Mouse (Mus musculus) hindbrain, embryonic 14.5 days (tissue): ENCODE measurements around the gene Sys1. TPM values are rescaled to one million over a fixed set of nuclear protein-coding genes. Genes with fewer than 3 reads are reported as not detected.

ENCODE experiments used
- ATAC-seq: fragments of 200-750 bp; cut with Nextera tagmentation; 2 replicates; pipeline ENCODE4 v1.8.0; 2017; ENCODE audit warnings: moderate number of reproducible peaks, mild to moderate bottlenecking, moderate TSS enrichment, moderate library complexity; ENCODE audit not compliant: low FRiP score
- DNase-seq: peaks from one replicate; pipeline ENCODE4 v3.0.0-alpha.2; 2015; ENCODE audit warnings: low spot score
- H3K27ac ChIP-seq: fragments of 300-500 bp; sonication (generic); 2 replicates; pipeline ENCODE4 v1.5.1; 2014; ENCODE audit warnings: mild to moderate bottlenecking, moderate library complexity
- H3K27me3 ChIP-seq: fragments of 300-500 bp; sonication (generic); 2 replicates; pipeline ENCODE4 v1.6.1; 2014; ENCODE audit warnings: mild to moderate bottlenecking, low read length, mixed read lengths; ENCODE audit not compliant: control insufficient read depth, insufficient read depth
- H3K36me3 ChIP-seq: fragments of 300-500 bp; sonication (generic); replicated peaks from 2 replicates; pipeline ENCODE4 v1.6.1; 2014; ENCODE audit not compliant: control insufficient read depth, insufficient read depth
- H3K4me1 ChIP-seq: fragments of 300-500 bp; sonication (generic); replicated peaks from 2 replicates; pipeline ENCODE4 v1.6.1; 2014; ENCODE audit warnings: antibody characterized with exemption, low read length, mixed read lengths; ENCODE audit not compliant: control insufficient read depth, insufficient read depth
- H3K4me2 ChIP-seq: fragments of 300-500 bp; sonication (generic); replicated peaks from 2 replicates; pipeline ENCODE4 v1.6.1; 2014; ENCODE audit warnings: mild to moderate bottlenecking, moderate library complexity
- H3K4me3 ChIP-seq: fragments of 300-500 bp; sonication (generic); replicated peaks from 2 replicates; pipeline ENCODE4 v1.5.1; 2014; ENCODE audit warnings: mild to moderate bottlenecking, low read length
- H3K9ac ChIP-seq: fragments of 300-500 bp; sonication (generic); 2 replicates; pipeline ENCODE4 v1.6.1; 2014
- H3K9me3 ChIP-seq: fragments of 300-500 bp; sonication (generic); 2 replicates; pipeline ENCODE4 v1.6.1; 2016; ENCODE audit warnings: low read length; ENCODE audit not compliant: control insufficient read depth
- WGBS: fragments of 180-500 bp; shearing (Covaris S2); extraction: QIAGEN DNeasy Blood & Tissue Kit; methylation state at CpG from one replicate; pipeline ENCODE4 v1.1.7; 2014; 5-methylcytosine and 5-hydroxymethylcytosine counted together
- polyA plus RNA-seq: library from polyadenylated mRNA; unstranded; fragments of >200 nt; fragmentation: Nextera tagmentation; extraction: Ambion mirVana; gene quantifications from 2 replicates; pipeline ENCODE4 v1.2.1, GENCODE M21; 2014

Gene Sys1
- polyA plus RNA-seq, 1 experiment from 2014 or later: 92.6 TPM

DNA sequence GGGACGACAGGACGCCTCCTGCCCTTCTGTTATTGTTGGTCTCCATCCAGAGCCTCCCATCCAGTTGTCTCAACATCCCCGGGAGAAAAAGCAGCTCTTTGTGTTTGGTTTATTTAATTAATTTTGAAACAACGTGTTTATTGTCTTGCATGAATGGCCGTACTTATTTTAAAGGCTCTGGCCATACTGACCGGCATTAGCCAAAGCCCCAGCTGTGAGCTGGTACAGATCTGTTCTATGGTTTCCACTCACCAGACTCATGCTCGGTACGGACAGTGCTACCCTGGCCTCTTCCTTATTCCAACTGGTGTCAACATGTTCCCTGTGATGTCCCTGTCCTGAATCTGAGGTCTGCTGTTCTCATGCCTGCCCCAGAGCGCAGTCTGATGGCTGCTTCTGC lies 59.1 kb downstream of the Sys1 start:
- Histone ChIP-seq H3K27ac (no peak overlapping the region), H3K4me1 (no peaks in the 10 kb centered on the region), H3K36me3 (no peaks in the 10 kb centered on the region), H3K4me2 (no peak overlapping the region), H3K9me3 (no peaks in the 10 kb centered on the region), H3K4me3 (no peak overlapping the region), H3K9ac (no peak overlapping the region), H3K27me3 (no peaks in the 10 kb centered on the region)
- WGBS: 73% methylated on average over 9 of the region's 9 CpGs
- ATAC-seq: no peak
- DNase-seq: no peak

DNA sequence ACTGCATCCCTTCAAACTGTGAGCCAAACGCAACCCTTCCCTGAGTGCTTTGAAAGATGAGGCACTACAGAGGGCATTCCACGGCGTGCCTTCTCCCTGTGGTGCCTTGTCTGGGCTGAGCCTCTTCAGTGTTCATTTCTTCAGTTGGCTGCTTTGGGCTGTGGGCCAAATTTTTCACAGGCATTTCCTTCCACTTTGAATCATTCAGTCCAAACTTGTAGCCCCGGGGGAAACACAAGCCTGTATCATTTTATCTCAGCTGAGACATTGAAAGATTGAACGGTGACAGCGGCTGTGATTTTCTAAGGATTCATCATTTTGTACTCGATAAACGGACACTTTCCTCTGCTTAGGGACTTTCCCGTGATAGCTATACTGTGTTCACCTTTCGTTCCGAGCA lies 59.8 kb downstream of the Sys1 start:
- ATAC-seq: no peak

DNA sequence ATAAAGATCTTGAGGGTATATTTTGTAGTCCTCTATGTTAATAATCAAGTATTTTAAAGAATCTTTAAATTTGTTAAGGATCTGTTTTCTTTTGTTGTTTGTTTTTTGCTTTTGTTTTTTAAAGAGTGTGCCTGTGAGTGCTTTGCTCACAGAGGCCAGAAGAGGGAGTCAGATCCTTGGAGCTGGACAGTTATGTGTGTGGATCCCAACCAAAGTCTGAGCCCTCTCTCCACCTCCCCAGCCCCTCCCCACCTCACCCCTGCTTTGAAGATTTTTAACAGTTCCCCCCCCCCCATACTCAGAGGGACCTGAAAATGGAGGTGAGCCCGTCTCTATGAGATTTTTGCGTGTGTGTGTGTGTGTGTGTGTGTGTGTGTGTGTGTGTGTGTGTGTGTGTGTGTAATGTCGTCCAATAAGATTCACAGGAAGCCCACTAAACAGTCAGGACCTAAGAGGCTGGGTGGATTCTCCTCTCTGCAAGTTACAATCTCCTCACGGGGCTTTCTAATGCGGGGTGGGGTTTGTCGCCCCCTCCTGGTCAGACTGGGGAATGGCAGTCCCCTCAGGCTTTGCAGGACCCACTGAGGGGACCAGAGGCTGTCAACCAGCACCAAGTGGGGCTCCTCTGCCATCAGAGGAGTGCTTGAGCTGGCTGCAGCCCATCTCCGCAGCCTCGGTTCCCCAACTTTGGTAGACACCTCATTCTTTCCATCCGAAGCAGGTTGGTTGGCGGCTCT lies 60.9 kb downstream of the Sys1 start:
- no peak overlapping the region for H3K4me2 ChIP-seq
- DNase-seq (peak; percentile 40), ATAC-seq (no peak)
- H3K36me3 ChIP-seq: no peaks in the 10 kb centered on the region
- H3K4me1 ChIP-seq: no peaks in the 10 kb centered on the region; the same call in 1 of the 2 replicates
- H3K9ac ChIP-seq: no peak overlapping the region
- H3K9me3 ChIP-seq: no peaks in the 10 kb centered on the region
- H3K27me3 ChIP-seq: no peaks in the 10 kb centered on the region
- WGBS: 35% methylated on average over 10 of the region's 10 CpGs
- no peak overlapping the region for H3K27ac ChIP-seq
- H3K4me3 ChIP-seq: no peak overlapping the region

More for the DNA sequence above, 59.8 kb downstream of the Sys1 start:
- DNase-seq: no peak
- Histone ChIP-seq H3K27me3 (no peaks in the 10 kb centered on the region), H3K4me3 (no peak overlapping the region), H3K4me2 (no peak overlapping the region), H3K36me3 (no peaks in the 10 kb centered on the region), H3K27ac (no peak overlapping the region), H3K9me3 (no peaks in the 10 kb centered on the region), H3K4me1 (no peaks in the 10 kb centered on the region; the same call in 1 of the 2 replicates), H3K9ac (no peak overlapping the region)
- 88% methylated on average over 11 of the region's 11 CpGs for WGBS

DNA sequence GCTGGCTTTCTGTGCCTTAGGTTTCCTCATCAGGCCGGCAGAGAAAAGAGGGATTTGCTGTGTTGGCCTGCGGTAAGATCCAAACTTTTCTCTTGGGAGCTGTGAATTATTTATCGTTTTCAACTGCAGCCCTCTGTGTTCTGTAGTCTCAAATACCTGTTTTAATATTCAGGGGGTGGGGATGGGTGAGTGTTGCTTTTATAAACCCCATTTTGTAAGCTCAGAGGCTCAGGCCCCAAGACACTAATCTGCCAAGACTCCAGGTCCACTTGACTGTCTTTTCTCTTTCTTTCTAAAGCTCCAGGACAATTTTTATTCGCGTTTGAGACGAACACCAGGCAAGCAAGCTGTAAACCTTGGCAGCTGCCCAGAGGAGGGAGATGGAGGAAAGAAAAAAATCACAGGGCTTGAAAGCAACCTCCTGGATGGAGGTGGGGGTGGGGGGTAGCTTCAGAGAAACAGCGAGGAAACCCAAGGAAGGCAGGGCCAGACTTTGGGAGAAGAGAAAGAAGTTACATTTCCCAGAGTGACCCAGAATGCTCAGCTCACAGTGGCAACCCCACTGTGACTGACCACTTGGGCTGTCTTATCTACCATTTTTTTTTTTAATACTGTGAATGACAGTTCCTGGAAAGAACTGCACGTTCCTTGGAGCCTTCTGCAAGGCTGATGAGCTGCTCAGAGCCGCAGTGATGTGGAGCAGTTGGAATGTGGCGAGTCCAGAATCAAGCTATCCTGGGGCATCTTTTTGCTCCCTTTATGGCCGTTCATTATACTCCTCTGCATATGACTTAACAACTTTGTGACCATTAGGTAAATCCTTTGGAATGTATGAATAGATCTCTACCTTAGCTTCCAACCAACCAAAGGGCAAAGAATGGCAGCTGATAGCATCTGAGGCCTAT lies 61.8 kb downstream of the Sys1 start:
- no peak overlapping the region for H3K9ac ChIP-seq
- DNase-seq (no peak), ATAC-seq (no peak)
- no peak overlapping the region for H3K27ac ChIP-seq
- H3K36me3 ChIP-seq: no peaks in the 10 kb centered on the region
- 56% methylated on average over 11 of the region's 11 CpGs for WGBS
- H3K4me2 ChIP-seq: no peak overlapping the region
- H3K27me3 ChIP-seq: no peaks in the 10 kb centered on the region
- no peaks in the 10 kb centered on the region for H3K9me3 ChIP-seq
- H3K4me3 ChIP-seq: no peak overlapping the region
- H3K4me1 ChIP-seq: no peaks in the 10 kb centered on the region; the same call in 1 of the 2 replicates

DNA sequence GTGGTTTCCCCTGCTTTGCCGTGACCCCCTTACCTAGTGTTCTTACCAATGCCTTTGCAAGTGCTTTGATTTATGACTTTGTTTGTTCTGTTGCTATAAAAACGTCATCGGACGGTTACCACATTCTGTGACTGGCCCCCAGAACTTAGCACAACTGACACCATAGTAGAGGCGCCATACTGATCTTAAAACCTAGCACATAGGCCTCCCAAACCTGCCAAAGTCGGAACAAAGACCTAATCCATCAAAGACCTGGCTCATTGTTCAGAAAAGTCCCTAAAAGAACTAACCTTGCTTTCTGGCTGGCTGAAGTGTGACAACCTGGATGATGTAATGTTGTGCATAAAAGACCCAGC lies 62.4 kb downstream of the Sys1 start:
- Histone ChIP-seq H3K27ac (no peak overlapping the region), H3K4me3 (no peak overlapping the region), H3K4me1 (no peaks in the 10 kb centered on the region; the same call in 1 of the 2 replicates), H3K9ac (no peak overlapping the region), H3K4me2 (no peak overlapping the region), H3K36me3 (no peaks in the 10 kb centered on the region), H3K9me3 (no peaks in the 10 kb centered on the region), H3K27me3 (no peaks in the 10 kb centered on the region)
- DNase-seq (no peak), ATAC-seq (no peak)
- 79% methylated on average over 6 of the region's 6 CpGs for WGBS

DNA sequence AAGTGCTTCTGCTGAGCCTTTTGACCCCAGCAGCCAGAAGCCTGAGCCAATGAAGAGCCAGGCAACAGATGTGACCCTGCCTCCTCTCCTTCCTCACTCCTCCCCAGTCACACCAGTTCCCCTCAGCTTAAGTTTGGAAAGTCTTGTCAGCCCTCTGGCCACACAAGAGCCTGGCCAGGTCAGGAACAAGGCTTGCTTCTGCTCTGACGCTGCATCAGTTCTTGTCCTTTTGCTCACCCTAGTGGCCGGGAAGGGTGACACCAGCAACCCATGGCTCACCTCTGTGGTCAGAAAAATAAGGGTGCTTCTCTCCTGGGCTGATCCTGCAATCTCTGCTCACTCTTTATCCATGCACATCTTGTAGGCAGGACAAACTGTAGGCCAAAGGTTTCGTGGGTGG lies 64.0 kb downstream of the Sys1 start:
- Histone ChIP-seq H3K4me3 (no peak overlapping the region), H3K9me3 (no peaks in the 10 kb centered on the region), H3K4me1 (no peaks in the 10 kb centered on the region; the same call in 1 of the 2 replicates), H3K36me3 (no peaks in the 10 kb centered on the region), H3K4me2 (no peak overlapping the region), H3K9ac (no peak overlapping the region), H3K27me3 (no peaks in the 10 kb centered on the region), H3K27ac (no peak overlapping the region)
- WGBS: 8% methylated on average over 3 of the region's 3 CpGs
- DNase-seq (no peak), ATAC-seq (no peak)

DNA sequence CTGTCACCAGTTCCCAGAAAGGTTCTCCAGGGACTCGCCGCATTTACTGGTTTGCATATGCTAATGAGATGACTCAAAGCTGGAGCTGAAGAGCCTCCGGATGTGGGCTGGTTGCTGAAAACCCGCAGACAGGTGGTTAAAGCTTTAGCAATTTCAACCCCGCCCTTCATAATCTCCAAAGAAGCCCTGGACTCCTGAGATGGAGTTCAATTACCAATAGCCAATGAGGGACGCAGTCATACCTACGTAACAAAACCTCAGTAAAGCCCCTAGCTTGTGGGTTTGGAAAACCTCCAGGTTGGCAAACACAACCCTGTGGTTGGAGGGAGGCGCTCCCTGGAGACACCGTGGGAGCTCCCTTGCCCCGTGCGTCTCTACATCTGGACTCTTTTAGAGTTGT lies 65.1 kb downstream of the Sys1 start:
- Histone ChIP-seq H3K9me3 (no peaks in the 10 kb centered on the region), H3K4me2 (0 out of 2 replicates have a peak overlapping the region, but pooled peaks have one; percentile 7), H3K36me3 (no peaks in the 10 kb centered on the region), H3K27me3 (no peaks in the 10 kb centered on the region), H3K4me1 (no peaks in the 10 kb centered on the region; the same call in 1 of the 2 replicates), H3K4me3 (no peak overlapping the region), H3K9ac (no peak overlapping the region), H3K27ac (no peak overlapping the region)
- DNase-seq (no peak), ATAC-seq (no peak)
- 14% methylated on average over 11 of the region's 11 CpGs for WGBS

DNA sequence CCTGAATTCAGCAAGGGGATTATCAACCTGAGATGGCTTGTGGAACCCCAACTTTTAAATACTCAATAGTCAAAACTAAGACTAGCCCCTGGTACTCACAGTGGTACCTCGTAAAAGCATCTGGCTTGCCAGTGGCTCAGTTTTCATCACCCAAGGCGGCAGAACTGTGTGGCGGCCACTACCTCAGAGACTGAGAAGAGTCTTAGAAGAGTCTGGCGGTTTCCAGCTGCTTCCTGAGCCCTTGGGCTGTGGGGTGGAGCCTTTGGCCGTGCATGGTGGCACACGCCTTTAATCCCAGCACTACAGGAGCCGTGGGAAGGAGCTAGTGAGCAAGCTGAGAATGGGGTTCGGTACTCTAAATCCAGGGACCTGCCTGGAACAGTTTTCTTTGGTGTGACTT lies 65.5 kb downstream of the Sys1 start:
- no peaks in the 10 kb centered on the region; the same call in 1 of the 2 replicates for H3K4me1 ChIP-seq
- H3K4me2 ChIP-seq: no peak overlapping the region

DNA sequence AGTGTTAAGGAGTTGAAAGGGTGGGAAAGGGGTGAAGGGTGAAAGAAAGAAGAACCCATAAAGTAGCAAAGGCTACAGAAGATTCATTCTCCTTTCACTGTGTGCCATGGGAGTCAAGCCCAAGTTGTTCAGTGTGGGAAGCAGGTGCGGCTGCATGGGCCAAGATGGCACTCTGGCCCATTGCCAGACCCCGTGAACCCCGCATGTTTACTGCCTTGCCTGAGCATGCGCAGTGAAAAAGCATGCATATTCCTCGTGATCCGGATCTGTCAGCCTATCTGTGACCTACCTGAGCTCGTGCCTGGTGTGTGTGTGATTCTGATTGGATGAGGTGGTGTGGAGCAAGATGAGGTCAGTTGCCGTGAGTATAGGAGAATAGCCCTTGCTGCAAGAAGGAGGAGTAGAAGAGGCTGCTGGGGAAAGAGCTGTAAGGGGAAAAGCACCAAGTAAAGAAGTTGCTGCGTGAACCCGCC lies 66.6 kb downstream of the Sys1 start:
- Histone ChIP-seq H3K36me3 (no peaks in the 10 kb centered on the region), H3K9me3 (no peaks in the 10 kb centered on the region), H3K4me1 (no peaks in the 10 kb centered on the region; the same call in 1 of the 2 replicates), H3K27me3 (no peaks in the 10 kb centered on the region), H3K27ac (no peak overlapping the region), H3K9ac (no peak overlapping the region), H3K4me2 (no peak overlapping the region), H3K4me3 (no peak overlapping the region)
- DNase-seq: no peak
- no peak for ATAC-seq
- WGBS: 80% methylated on average over 10 of the region's 10 CpGs

More for the DNA sequence above, 65.5 kb downstream of the Sys1 start:
- Histone ChIP-seq H3K27me3 (no peaks in the 10 kb centered on the region), H3K4me3 (no peak overlapping the region), H3K27ac (no peak overlapping the region), H3K9ac (no peak overlapping the region), H3K36me3 (no peaks in the 10 kb centered on the region), H3K9me3 (no peaks in the 10 kb centered on the region)
- no peak for ATAC-seq
- 34% methylated on average over 8 of the region's 8 CpGs for WGBS
- no peak for DNase-seq
